Mouse (Mus musculus): ENCODE data around the gene 4930564D02Rik.

Gene 4930564D02Rik

DNA sequence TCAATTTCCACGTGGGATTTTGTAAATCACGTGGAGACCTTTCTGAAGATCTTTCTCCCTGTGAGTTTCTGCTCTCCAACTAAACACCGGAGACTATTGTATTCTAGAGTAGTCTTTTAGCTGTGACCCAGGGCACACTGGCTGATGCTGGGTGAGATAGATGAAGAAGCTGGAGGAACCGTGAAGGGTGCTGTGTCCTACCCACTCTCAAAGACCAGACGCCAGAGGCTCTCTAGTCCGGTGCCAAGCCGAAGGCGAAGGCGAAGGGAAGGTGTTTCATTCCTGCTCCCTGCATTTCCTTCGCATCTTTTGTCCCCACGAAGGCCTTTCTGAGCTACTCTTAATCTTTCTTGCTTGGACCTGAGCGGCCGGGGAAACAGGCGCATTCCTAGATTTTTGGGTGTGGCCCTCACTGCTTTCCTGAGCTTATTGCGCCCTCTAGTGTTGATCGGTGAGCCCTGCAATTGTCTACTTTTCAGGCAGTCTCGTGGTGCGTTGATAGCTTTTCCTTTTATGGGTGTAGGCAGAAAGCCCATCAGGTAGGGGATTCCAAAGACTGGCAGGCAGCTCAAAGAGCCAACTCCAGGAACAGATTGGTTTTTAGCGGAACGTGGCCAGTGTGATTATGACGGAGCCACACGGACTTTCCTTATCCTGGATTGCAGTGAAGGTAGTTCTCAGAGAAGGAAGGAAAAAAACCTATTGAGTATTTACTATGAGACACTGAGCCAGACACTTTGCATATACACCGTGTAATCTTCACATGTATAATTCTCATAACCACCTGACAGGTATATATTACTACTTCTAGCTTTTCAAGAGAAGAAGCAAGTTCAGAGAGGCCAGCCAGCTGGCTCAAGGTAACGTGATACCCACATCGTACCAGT is 7.8 kb upstream of the 4930564D02Rik start:
- DNase-seq (ENCODE audit: low read depth), result peak; percentile 83

- DNase-seq (ENCODE audit: low read depth), result peak; percentile 24
Observed at GRCm38 (mm10) chr3:105059911-105060310, 6.7 kb upstream of the 4930564D02Rik start.

DNA sequence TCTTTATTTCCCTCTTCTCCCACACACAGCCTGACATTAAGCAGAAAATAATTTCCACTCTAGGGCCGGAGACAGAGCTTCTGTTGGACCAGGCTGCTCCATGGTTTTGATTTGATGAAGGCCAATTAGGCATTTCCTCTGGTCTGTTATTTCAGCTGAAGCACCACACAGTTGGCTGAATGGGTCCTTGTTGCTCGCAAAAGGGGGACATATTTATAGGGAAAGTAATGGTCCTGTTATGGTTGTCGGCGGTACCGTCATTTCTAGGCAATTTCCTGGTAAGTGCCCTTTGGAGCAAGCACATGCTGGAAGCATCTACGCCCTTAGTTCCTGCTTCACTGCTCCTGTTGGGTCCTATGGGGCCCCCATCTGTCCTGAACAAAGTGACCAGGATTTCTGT is 5.7 kb upstream of the 4930564D02Rik start:
- no peak for DNase-seq (ENCODE audit: low read depth)

- no peak for DNase-seq (ENCODE audit: low read depth)
Observed at GRCm38 (mm10) chr3:105061496-105061895, 5.1 kb upstream of the 4930564D02Rik start.

DNA sequence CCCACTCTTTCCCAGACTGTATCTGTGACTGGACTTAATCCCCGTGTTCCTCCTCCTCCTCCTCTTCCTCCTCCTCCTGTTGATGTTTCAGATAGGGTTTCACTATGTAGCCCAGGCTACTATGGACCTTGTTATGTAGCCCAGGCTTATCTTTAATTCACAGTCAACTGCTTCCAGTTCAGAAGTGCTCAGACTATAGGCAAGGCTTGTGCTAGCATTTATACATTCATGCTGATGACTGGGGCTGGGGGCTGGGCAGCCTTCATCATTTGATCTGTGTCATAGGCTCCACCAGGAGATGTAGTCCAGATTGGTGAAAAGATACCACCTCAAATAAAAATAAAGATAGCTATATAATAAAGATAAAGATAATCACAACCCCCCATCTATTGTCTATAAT is 4.7 kb upstream of the 4930564D02Rik start:
- DNase-seq (ENCODE audit: low read depth), result no peak

DNA sequence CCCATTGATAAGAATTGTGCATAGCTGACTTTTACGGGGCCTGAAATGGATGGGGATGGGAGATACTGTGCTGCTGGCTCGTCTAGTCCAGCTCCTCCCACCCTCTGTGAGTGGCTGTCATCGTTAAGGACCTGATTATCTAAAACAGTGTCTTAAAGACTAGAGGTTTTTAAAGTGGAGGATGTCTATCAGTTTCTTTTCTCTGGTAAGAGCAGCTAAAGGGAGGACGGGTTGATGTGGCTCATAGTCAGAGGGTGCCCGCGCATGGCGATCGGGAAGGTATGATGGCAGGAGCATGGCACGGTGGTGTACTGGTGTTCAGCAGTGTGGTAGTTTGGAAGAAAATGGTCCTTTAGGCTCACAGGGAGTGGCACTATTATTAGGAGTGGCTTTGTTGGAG is 4.0 kb upstream of the 4930564D02Rik start:
- DNase-seq (ENCODE audit: low read depth), result no peak

DNA sequence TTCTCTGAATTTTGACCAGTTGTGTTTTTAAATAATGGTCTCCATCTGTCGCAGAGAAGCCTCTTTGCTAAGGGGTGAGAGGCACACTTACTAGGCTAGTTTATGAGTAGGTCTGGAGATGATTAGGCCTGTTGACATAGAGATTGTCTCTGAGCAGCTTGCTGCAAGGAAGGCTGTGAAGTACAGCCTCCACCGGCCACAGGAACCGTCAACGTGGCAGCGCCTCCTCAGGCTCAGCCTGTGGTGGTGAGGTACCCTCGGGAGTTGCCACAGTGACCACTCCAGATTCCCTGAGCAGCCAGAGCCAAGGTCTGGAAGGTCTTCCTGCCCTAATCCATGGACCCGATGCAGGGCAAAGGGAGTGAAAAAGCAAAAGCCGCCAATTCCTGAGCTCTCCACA is 3.9 kb downstream of the 4930564D02Rik start:
- no peak for DNase-seq (ENCODE audit: low read depth)

- DNase-seq (ENCODE audit: low read depth), result no peak
Observed at GRCm38 (mm10) chr3:105071251-105071650, 4.6 kb downstream of the 4930564D02Rik start.

DNA sequence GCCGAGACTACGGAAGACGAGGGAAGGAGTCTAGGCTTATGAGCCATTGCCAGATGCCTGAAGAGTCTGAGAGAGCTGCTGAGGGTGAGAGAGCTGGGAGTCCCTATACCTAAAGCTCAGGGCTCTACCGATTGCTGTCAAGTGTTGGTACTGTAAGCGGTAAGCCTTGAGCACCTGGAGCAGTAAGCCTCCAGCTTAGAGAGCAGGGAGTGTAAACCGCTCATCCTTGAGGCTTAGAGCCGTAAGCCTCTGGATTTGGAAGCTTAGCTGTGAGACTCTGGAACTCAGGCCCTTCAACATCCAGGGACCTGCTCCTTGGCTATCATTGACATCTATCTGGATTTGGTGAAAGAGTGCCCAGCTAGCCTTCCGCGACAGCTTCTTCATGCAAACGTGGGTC is 5.9 kb downstream of the 4930564D02Rik start:
- DNase-seq (ENCODE audit: low read depth), result no peak

DNA sequence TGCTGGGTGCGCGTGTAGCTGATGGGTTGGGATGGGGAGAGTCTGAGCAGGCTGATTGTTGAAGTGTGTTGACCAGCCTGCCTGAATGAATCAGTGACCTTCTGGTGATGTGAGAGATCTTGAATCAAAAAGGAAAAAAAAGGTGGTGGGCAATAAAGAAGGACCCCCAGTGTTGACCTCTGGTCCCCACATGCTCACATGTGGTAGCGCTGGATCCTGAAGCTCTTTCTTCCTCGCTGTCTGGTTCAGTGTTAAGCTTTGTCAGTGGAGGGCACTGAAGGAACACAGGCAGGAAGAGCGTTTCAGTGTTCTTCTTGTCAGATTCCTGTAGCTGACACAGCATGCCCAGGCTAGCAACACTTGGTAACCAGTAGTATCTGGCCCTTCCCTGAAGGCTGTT is 9.2 kb downstream of the 4930564D02Rik start:
- no peak for DNase-seq (ENCODE audit: low read depth)

DNA sequence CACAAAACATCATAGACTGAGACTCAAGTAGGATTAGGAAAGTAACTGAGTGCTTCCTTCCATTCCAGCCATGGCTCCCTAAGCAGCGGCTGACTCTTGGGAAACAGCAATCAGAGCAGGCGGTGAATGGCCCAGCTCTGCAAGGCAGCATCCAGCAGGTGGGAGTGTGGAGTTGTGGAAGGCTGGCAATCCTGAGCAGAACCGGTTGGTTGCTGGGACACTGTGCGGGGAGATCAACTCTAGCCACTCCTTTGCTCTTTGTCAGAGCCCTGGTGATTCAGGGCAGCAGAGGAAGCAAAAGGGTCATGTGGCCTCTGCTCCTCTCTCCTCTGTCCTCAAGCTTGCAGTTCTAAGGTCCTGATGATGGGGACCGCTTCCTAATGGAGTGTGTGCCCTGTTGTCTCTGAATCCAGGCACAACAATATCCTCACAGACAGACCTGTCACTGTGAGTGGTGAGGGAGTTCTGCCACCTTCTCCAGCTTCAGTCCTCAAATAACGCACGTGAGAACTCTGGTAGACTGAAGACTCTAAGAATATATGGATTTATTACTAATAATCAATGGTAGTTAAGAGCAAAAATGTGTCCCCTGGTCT is 11.7 kb downstream of the 4930564D02Rik start:
- DNase-seq (ENCODE audit: low read depth), result no peak

GRCm38 (mm10) chr3:105087344-105087743 is 20.7 kb downstream of the 4930564D02Rik start:
- no peak for DNase-seq (ENCODE audit: low read depth)

DNA sequence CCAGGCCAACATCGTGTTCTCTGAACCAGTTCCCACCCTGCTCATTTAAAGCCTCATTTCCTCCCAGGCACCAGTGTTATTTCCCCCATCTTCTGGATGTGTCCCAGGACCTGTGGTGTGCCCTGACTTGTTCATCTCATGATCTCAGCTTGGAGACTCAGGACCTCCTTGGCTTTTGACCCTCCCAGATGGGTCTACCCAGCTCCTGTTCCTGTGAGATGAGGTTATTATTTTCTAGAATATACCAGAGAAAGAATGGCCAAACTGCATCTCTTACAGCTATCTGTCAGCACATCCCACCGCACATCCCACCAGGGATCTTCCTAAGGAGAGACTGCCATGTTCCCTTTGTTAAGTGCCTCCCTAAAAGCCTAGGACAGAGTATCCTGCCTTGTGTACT is 22.0 kb downstream of the 4930564D02Rik start:
- DNase-seq (ENCODE audit: low read depth), result no peak

GRCm38 (mm10) chr3:105090147-105090546 is 23.5 kb downstream of the 4930564D02Rik start:
- no peak for DNase-seq (ENCODE audit: low read depth)

- peak; percentile 18 for DNase-seq (ENCODE audit: low read depth)
Observed at GRCm38 (mm10) chr3:105090981-105091380, 24.3 kb downstream of the 4930564D02Rik start.

GRCm38 (mm10) chr3:105092721-105093505 is 26.3 kb downstream of the 4930564D02Rik start:
- no peak for DNase-seq (ENCODE audit: low read depth)

DNA sequence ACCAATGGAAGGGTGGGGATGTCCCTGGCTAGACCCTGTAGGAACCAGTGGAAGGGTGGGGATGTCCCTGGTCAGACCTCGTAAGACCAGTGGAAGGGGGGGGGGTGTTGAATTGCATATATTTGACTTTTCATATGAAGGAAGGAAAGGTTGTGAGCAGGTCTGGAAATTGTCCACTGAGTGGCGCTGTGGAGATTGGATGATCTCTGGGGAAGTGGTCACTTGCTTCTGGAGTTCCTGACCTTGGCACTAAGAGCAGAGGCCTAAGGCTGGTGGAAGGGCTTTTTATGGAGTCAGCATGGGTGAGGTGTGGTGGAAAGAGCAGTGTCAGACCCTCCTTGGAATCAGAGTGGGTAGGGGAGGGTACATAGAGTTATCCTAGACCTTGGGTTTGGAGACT is 27.8 kb downstream of the 4930564D02Rik start:
- DNase-seq (ENCODE audit: low read depth), result peak; percentile 2

- DNase-seq (ENCODE audit: low read depth), result no peak
Observed at GRCm38 (mm10) chr3:105095026-105095425, 28.4 kb downstream of the 4930564D02Rik start.

GRCm38 (mm10) chr3:105097581-105097980 is 30.9 kb downstream of the 4930564D02Rik start:
- DNase-seq (ENCODE audit: low read depth), result no peak

DNA sequence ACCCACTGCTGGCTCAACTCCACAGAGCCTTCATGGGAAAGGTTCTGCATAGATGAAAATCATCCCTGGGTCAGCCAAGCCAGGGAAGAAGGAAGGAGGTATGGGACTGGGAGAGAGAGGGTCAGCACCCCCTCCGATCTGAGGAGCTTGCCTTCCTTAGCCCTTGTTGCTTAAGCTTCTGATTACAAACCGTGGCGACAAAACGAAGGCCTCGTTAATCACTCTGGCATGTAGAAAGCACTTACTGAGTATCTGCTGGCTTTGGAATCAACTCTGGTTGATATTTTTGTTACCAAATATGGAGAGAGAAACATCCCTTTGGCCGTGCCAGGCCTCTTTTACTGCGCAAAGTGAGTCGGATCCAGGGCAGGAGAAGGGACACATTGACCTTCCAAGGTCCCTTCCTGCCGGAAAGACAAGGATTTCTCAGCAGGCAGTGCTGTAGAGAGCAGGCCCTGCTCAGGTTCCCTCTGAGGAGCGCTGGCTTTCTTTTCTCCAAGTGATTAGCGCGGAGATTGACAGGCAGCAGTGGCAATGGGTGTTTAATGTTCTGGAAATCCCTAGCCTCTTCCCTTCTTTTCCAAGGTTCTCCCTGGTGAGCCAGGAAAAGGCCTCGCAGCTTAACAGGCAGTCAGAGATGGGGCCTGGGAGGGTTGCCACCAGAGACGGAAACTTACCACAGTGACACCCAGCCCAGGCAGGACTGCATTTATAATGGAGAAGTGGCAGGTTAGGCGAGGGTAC is 33.1 kb downstream of the 4930564D02Rik start:
- DNase-seq (ENCODE audit: low read depth), result no peak

- no peak for DNase-seq (ENCODE audit: low read depth)
Observed at GRCm38 (mm10) chr3:105100270-105100589, 33.6 kb downstream of the 4930564D02Rik start.

DNA sequence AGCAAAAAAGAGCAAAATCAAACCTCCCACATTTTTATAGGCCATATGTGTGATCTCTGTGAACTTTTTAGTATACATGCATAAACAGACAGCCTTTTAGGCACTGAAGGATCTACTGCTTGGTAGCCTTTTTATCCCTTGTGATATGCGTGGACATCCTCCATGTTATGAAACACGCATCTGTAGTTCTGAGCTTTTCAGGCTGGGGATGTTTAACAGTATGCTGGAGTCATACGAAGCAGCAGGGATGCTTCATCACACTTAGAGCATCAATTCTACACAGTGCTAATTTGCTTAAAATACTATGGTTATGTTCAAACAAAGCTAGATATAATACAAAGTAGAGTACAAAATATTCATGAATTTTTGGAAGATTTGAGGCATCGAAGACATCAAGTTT is 39.2 kb downstream of the 4930564D02Rik start:
- no peak for DNase-seq (ENCODE audit: low read depth)

Measured in induced T-regulatory cell, adult 2 months (primary cell).